Mouse (Mus musculus) embryo, embryonic 10 days (tissue): ENCODE data around the gene Cers1.

Experiments used
- DNase-seq: peaks from one replicate; pipeline ENCODE4 v3.0.0-alpha.2; 2015; ENCODE audit warnings: low spot score

Gene Cers1

GRCm38 (mm10) chr8:70315624-70316510, at the start of gene Cers1:
TSS of gene Cers1 (plus strand) at chr8:70315775.
- peak; percentile 81 for DNase-seq

- DNase-seq, result no peak
Measured at GRCm38 (mm10) chr8:70267674-70268073, 47.9 kb upstream of the Cers1 start.

DNA sequence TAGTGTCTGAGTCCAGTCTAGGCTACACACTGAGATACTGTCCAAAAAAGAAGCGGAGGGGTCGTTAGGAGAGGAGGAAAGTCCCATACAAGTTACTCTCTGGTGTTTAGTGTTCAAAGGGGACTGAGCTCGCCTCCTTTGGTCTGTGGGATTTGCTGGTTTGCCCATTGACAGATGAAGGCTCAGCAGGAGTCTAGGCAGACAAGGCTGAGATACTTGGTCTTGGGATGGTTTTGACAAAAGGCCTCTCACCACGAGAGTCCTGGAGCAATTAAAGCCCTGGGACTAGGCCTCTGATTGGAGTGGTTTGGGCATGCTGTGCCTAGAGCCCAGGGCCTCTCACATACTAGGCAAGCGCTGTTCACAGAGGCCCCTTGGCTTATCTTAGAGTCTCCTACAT, 47.3 kb upstream of the Cers1 start:
- DNase-seq, result no peak

- DNase-seq, result peak; percentile 50
Measured at GRCm38 (mm10) chr8:70268799-70269565, 46.6 kb upstream of the Cers1 start.

DNA sequence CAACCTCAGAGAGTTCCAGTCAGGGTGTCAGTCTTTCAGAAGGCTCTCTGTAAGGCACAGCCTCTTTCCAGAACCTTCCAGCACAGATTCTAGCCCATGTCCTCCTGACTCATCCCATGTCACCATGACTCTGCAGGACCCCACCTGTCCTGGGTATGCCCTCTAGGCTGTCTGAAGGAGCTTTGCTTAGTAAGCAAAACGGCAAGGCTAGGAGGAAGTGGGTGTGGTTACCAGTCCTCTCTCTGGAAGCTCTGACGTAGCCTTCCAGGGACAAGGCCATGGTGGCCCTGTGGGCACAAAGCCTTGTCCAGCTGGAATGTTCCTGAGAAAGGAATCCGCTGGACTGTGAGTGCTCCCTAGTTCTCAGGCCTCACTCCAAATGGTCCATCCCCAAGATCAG, 42.6 kb upstream of the Cers1 start:
- no peak for DNase-seq

GRCm38 (mm10) chr8:70274350-70274749, 41.2 kb upstream of the Cers1 start:
- no peak for DNase-seq

DNA sequence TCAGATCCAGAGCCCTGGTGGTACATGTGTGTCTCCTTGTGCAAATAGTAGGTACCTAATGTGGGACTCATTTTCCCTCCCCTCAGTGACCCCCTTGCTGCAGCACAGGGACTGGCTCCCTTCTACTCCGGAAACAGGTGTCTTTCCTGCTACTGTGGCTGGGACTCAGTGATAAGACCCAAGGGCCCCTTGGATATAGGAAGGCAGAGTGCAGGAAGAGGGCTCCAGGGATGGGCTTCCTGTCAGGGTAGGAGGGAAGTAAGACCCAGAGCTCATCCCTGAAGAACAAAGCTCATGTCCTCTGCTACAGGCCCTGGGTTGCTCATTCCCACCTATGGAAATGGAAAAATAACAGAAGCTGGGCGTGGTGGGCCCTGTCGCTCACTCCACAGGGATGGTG, 39.1 kb upstream of the Cers1 start:
- DNase-seq, result no peak

DNA sequence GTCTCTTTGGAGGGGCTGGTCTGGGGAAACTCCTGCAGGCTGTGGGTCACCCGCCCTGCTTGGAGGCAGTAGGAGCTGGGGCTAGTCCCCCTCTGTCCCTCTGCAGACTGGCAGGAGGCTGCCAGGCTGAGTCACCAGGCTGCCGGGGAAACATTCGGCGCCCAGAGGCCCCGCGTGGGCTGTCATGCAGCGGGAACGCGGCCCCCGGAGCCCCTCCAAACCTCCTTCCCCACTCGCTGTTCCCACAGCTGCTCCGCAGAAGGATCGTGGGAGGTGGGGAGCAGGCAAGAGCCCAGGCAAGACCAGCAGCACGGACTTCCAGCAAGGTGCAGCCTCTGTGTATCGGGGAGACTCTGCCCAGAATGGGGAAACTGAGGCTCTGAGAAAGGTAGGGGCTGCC, 37.4 kb upstream of the Cers1 start:
- DNase-seq, result no peak

GRCm38 (mm10) chr8:70279266-70279665, 36.3 kb upstream of the Cers1 start:
- DNase-seq, result no peak

GRCm38 (mm10) chr8:70281001-70281400, 34.6 kb upstream of the Cers1 start:
- no peak for DNase-seq

- DNase-seq, result peak; percentile 91
Measured at GRCm38 (mm10) chr8:70282603-70283135, 32.9 kb upstream of the Cers1 start, which contains the start of gene Homer3. TSS of gene Homer3 (plus strand) at chr8:70282827.

GRCm38 (mm10) chr8:70283136-70284077, 32.2 kb upstream of the Cers1 start:
- peak; percentile 32 for DNase-seq

DNA sequence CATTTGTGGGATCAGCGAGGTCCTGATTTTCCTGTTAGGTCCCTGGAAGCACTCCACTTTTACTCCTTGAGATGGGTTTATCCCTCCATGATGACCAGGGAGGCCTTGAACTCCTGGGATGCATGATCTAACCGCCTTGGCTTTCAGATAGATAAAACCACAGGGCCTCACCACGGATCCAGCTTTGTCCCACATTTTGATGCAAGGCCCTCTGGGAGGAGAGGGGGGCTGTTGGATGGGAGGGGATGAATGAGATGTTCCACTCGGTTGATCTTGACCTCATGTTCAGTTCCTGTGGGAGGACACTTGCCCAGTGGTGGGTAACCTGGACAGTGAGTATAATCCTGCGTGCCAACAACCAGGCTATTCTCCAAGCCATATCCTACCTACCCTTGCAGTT, 31.2 kb upstream of the Cers1 start:
- no peak for DNase-seq

DNA sequence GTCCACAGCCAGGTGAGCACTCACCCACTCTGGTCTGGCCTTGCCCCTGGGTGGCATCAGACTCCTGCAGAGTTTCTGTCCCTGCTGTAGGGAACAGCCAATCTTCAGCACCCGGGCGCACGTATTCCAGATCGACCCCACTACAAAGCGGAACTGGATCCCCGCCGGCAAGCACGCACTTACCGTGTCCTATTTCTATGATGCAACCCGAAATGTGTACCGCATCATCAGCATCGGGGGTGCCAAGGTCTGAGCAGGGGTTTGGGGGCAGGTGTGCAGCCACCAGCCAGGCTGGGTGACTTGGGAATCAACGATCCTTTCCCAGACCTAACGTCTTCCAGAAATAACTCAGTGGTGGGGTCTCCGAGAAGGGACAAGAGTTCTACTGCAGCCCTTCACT, 30.3 kb upstream of the Cers1 start:
- no peak for DNase-seq

DNA sequence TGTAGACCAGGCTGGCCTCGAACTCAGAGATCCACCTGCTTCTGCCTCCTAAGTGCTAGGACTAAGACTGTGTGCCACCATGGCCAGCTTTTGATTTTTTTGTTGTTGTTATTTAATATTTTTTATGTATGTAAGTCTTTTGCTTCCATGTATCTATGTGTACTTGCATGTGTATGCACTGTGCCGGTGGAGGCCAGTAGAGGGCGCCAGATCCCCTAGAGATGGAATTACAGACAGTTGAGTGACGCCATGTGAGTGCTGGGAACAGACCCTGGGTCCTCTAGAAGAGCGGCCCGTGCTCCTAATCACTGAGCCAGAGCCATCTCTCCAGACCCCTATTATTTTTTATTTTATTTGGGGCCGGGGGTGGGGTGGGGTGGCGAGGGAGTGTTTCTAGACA, 28.8 kb upstream of the Cers1 start:
- no peak for DNase-seq

GRCm38 (mm10) chr8:70293988-70294405, 21.6 kb upstream of the Cers1 start:
- no peak for DNase-seq

GRCm38 (mm10) chr8:70300881-70301280, 14.7 kb upstream of the Cers1 start:
- DNase-seq, result no peak

DNA sequence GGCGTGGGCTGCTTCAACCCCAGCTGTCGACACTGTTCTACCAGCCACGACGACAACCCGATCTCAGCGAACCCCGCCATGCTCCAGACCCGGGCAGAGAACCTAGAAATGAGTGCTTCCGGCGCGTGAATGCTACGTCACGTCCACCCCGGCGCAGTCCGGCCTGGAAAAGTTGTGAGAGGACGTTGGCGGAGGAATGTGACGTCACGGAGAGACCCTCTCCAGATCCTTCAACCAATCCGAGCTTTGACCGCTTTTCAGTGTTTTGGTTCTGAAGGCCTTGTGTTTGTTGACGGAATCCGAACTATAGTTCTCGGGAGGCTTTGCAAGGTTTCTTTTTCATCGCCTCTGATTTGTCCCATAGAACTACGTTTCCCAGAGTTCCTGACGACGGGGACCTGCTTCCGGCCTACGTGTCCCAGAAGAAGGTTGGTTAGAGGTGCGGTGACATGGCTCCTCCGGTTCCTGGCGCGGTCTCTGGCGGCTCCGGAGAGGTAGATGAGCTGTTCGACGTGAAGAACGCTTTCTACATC, 13.2 kb upstream of the Cers1 start, which contains the start of the genes Ddx49 and Cope:
TSS of gene Ddx49 (minus strand) at position 132 of the 533 bp plus-strand sequence.
TSS of gene Cope (plus strand) at position 161 of the 533 bp plus-strand sequence.
- peak; percentile 98 for DNase-seq

- no peak for DNase-seq
Measured at GRCm38 (mm10) chr8:70302901-70303300, 12.7 kb upstream of the Cers1 start.

GRCm38 (mm10) chr8:70309311-70309710, 6.3 kb upstream of the Cers1 start:
- peak; percentile 60 for DNase-seq

DNA sequence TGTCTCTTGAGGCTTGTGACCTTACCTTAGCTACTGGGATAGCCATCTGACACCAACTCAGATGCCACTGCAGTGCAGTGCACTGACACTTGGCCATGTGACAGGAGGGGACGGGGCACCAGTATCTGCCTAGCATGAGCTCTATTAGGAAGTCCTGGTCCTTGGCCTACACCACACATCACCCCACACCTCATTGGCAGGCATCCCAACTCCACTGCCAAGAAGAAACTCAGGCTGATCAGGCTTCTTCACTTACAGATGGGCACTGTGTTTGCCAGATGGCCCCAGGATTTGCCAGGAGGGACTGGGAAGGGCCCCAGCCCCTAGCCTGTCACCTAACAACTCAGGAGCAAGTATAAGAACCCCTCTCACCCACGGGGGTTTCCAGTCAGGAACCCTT, 2.2 kb upstream of the Cers1 start:
- DNase-seq, result no peak
